Mouse (Mus musculus): ENCODE results near the gene Nrxn3. TPM values are rescaled to one million over a fixed set of nuclear protein-coding genes. Genes with fewer than 3 reads are reported as not detected.

Gene Nrxn3
- polyA plus RNA-seq, 1 experiment, result 1.0 TPM

DNA sequence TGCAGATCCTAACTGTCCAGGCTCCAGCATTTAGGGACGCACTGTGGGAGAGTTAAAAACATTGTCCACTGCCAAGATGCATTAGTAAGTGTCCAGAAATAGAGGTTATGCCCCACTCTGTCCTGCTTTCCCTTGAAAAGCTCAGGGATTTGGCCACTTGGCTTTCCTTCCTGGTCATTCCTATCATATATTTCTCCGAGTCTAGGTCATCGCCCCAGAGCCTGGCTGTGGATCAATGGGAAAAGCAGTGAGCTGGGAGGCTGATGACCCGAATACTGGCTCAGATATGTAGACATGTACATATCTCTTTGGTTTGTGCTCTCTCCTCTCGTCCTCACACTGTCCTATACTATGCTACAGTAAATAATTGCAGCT, 96.6 kb downstream of the Nrxn3 start:
- H3K27ac ChIP-seq (ENCODE audit: control insufficient read depth, insufficient read depth, low read depth, low read length, poor library complexity), result no peak overlapping the region
- 69% methylated on average over 5 of the region's 5 CpGs for WGBS
- H3K4me1 ChIP-seq (ENCODE audit: control insufficient read depth, insufficient read depth, low read length), result no peaks in the 10 kb centered on the region
- TF ChIP-seq POLR2A (IDR thresholded peaks at IDR 0.05; ENCODE audit: borderline replicate concordance, control insufficient read depth, low read depth, low read length), result no peak
- TF ChIP-seq CTCF (IDR thresholded peaks at IDR 0.05; ENCODE audit: control insufficient read depth, insufficient read depth, low read length), result no peak
- H3K4me3 ChIP-seq (replicated peaks; ENCODE audit: control insufficient read depth, low read depth, low read length), result no peak overlapping the region

DNA sequence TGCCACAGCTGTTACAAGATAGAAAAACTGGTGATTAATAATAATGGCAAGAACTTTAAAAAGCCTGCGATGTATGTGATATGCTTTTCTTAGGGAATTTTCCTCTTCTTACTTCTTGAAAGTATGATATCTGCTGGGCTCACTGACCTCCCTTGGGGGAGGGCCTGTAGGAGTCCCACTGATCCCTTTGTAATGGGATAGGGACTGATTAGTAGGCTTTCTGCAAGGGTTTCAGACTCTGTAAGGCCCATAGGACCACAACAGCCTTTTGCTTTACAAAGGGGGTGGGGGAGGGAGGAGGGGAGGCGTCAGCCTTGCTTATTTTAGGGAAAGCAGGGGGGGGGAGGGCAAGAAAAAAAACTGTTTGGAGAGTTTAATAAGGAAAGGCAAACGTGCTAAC, 97.5 kb downstream of the Nrxn3 start:
- Histone ChIP-seq H3K27ac (ENCODE audit: control insufficient read depth, insufficient read depth, low read depth, low read length, poor library complexity) (no peak overlapping the region), H3K4me1 (ENCODE audit: control insufficient read depth, insufficient read depth, low read length) (no peaks in the 10 kb centered on the region), H3K4me3 (replicated peaks; ENCODE audit: control insufficient read depth, low read depth, low read length) (no peak overlapping the region)
- TF ChIP-seq CTCF (IDR thresholded peaks at IDR 0.05; ENCODE audit: control insufficient read depth, insufficient read depth, low read length) (no peak), POLR2A (IDR thresholded peaks at IDR 0.05; ENCODE audit: borderline replicate concordance, control insufficient read depth, low read depth, low read length) (no peak)
- WGBS, result 58% methylated on average over 3 of the region's 3 CpGs

DNA sequence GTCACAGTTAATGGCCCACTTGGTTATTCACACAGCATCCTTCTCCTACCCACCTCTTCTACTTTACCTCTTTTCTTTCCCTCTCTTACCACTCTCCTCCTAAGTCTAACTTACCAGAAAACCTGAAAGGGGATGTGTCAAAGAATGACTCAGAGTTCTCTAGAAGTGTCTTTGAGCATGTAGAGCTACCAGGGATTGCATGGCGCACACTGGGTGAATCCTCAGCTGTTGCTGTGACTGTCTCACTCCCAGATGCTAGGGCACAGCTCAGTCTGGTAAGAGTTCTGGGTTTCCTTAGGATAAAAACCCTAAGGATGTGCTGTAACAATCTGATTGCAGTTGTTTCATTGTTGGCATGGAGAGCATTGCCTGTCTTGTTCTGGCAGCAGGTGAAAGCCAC, 108.2 kb downstream of the Nrxn3 start:
- no peak overlapping the region for H3K4me3 ChIP-seq (replicated peaks; ENCODE audit: control insufficient read depth, low read depth, low read length)
- no peak overlapping the region for H3K27ac ChIP-seq (ENCODE audit: control insufficient read depth, insufficient read depth, low read depth, low read length, poor library complexity)
- TF ChIP-seq CTCF (IDR thresholded peaks at IDR 0.05; ENCODE audit: control insufficient read depth, insufficient read depth, low read length) (no peak), POLR2A (IDR thresholded peaks at IDR 0.05; ENCODE audit: borderline replicate concordance, control insufficient read depth, low read depth, low read length) (no peak)
- H3K4me1 ChIP-seq (ENCODE audit: control insufficient read depth, insufficient read depth, low read length), result no peaks in the 10 kb centered on the region
- 86% methylated on average over 1 of the region's 1 CpGs for WGBS

DNA sequence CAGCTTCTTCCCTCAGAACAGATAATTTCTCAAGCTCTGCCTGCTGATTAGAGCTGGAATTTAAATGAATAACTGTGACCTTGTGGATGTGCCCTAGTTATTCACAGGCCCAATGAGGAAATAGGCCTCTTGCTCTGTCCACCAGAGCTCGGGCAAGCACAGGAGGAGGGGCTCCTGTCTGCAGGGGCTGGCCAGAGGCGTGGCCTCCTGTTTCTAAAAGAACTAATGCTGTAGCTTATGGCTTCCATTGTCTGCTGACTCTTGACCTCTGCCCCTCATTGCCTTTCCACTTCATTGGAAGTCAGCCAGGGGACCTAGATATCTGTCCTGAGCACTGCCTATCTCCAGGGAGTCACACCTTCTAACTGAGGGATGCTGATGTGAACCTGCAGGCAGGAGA, 113.1 kb downstream of the Nrxn3 start:
- Histone ChIP-seq H3K27ac (ENCODE audit: control insufficient read depth, insufficient read depth, low read depth, low read length, poor library complexity) (no peak overlapping the region), H3K4me3 (replicated peaks; ENCODE audit: control insufficient read depth, low read depth, low read length) (no peak overlapping the region), H3K4me1 (ENCODE audit: control insufficient read depth, insufficient read depth, low read length) (no peaks in the 10 kb centered on the region)
- TF ChIP-seq CTCF (IDR thresholded peaks at IDR 0.05; ENCODE audit: control insufficient read depth, insufficient read depth, low read length), result no peak
- TF ChIP-seq POLR2A (IDR thresholded peaks at IDR 0.05; ENCODE audit: borderline replicate concordance, control insufficient read depth, low read depth, low read length), result no peak
- WGBS, result 47% methylated on average over 2 of the region's 2 CpGs

DNA sequence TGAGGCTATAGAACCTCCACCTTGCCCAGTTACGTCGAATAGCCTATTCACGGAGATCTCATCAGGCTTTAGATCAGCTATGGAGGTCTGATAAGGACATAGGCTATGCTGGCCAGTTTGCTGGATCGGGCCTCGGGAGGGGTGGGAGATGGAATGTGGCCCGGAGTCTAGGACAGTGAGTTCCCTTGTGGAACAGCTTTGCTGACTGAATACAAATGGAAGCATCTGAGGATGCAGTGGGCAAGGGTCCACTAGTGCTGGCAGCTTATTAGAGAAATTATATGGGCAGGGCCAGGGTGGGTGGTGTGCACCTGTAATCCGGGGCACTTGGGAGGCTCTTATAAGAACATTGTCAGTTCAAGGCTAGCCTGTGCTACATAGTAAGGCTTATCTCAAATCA, 117.0 kb downstream of the Nrxn3 start:
- TF ChIP-seq POLR2A (IDR thresholded peaks at IDR 0.05; ENCODE audit: borderline replicate concordance, control insufficient read depth, low read depth, low read length), result no peak
- no peak for TF ChIP-seq CTCF (IDR thresholded peaks at IDR 0.05; ENCODE audit: control insufficient read depth, insufficient read depth, low read length)
- Histone ChIP-seq H3K27ac (ENCODE audit: control insufficient read depth, insufficient read depth, low read depth, low read length, poor library complexity) (no peak overlapping the region), H3K4me1 (ENCODE audit: control insufficient read depth, insufficient read depth, low read length) (no peaks in the 10 kb centered on the region), H3K4me3 (replicated peaks; ENCODE audit: control insufficient read depth, low read depth, low read length) (no peak overlapping the region)
- WGBS, result 79% methylated on average over 7 of the region's 7 CpGs

DNA sequence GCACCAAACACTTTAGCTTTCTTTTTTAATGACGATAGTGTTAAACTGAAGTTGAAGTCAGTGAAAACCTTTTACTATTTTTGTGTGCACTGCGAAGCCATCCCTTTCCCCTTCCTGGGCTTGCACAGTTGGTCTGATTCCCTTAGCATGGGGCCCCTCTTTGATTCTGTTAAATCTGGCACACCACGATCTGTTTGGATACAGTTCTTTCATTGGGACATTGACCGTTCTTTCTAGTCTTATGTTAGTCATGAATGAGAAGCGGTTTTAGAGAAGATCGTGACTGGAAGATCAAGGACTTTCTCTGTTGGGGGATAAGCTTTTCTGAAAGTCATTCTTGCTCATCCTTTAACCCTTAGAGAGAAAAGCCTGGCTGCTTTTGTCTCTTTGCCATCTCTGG, 118.7 kb downstream of the Nrxn3 start:
- H3K27ac ChIP-seq (ENCODE audit: control insufficient read depth, insufficient read depth, low read depth, low read length, poor library complexity), result no peak overlapping the region
- no peaks in the 10 kb centered on the region for H3K4me1 ChIP-seq (ENCODE audit: control insufficient read depth, insufficient read depth, low read length)
- no peak overlapping the region for H3K4me3 ChIP-seq (replicated peaks; ENCODE audit: control insufficient read depth, low read depth, low read length)
- 77% methylated on average over 6 of the region's 6 CpGs for WGBS
- TF ChIP-seq POLR2A (IDR thresholded peaks at IDR 0.05; ENCODE audit: borderline replicate concordance, control insufficient read depth, low read depth, low read length) (no peak), CTCF (IDR thresholded peaks at IDR 0.05; ENCODE audit: control insufficient read depth, insufficient read depth, low read length) (no peak)

DNA sequence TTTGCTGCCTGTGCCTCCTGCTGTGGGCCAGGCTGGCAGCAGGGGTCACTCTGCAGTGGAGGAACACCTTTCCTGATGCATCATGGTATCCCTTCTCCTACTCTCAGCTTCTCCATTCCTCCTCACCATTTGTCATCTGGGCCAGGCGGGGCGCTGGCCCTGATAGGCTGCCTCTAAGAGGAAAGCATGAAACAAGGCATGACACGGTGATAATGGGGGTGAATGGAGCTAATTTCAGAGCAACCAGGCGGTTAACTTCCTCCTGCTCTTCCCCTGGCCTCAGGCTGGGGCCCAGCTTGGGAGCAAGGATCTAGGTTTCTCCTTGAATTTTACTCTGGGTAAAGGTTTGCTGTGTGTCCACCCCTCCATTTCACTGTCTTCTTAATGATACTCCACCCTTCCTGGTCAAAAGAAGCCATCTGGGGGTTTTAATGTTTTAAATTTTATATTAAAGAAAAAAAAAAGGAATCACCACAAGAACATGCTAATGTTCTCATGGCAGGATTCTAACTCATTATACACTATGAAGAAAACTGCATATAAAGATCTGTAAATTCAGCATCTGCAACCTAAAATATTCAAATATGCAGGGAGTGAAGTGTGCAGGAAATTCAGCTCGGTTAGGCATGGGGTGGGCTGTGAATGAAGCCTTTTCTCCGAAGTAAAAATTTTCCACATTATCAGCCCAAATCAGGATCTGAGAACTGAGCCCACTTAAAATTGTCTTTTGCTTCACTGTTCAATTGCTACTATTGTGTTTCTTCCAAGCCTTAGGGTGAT, 127.9 kb downstream of the Nrxn3 start:
- WGBS, result 36% methylated on average over 6 of the region's 6 CpGs
- Histone ChIP-seq H3K4me1 (ENCODE audit: control insufficient read depth, insufficient read depth, low read length) (no peaks in the 10 kb centered on the region; the same call in 1 of the 2 replicates), H3K27ac (ENCODE audit: control insufficient read depth, insufficient read depth, low read depth, low read length, poor library complexity) (no peak overlapping the region), H3K4me3 (replicated peaks; ENCODE audit: control insufficient read depth, low read depth, low read length) (no peak overlapping the region)
- TF ChIP-seq POLR2A (IDR thresholded peaks at IDR 0.05; ENCODE audit: borderline replicate concordance, control insufficient read depth, low read depth, low read length) (no peak), CTCF (IDR thresholded peaks at IDR 0.05; ENCODE audit: control insufficient read depth, insufficient read depth, low read length) (no peak)

DNA sequence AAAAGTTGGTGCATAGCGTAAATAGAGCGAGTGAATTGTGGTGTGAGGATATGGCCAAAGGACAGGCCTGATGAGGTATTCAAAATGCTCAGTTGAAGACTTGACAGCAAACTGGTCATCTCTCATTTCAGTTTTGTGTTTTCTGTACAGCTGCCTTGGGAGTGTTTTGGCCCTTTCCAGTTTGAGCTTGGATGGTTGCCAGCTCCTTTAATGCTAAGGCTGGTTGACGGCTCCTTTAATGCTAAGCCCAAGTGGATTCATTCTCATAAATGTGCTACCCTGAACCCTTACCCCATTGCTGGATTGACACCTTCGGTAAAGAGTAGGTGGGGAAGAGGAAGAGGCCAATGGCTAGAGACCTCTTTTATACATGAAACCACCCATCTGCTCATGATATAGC, 131.4 kb downstream of the Nrxn3 start:
- WGBS, result 76% methylated on average over 4 of the region's 4 CpGs
- TF ChIP-seq POLR2A (IDR thresholded peaks at IDR 0.05; ENCODE audit: borderline replicate concordance, control insufficient read depth, low read depth, low read length) (no peak), CTCF (IDR thresholded peaks at IDR 0.05; ENCODE audit: control insufficient read depth, insufficient read depth, low read length) (no peak)

DNA sequence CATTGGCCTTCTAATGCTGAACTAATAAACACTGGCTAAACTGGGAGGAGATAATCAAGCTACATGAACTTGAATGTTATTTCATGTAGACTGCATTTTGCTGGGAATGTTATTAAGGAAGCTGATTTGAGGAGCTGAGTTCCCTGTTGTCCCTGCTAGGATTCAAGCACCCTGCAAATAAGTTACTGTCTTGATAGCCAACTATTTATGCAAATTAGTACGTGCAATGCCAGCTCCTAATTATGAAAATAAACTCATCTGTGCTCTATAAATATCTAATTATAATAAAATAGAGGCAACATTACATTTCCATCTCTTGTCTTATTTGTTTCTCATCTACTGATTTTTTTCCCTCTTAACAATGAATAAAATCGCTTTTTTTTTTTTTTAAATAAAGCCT, 135.0 kb downstream of the Nrxn3 start:
- no peaks in the 10 kb centered on the region for H3K4me1 ChIP-seq (ENCODE audit: control insufficient read depth, insufficient read depth, low read length)
- WGBS, result 74% methylated on average over 2 of the region's 2 CpGs
- no peak for TF ChIP-seq POLR2A (IDR thresholded peaks at IDR 0.05; ENCODE audit: borderline replicate concordance, control insufficient read depth, low read depth, low read length)
- TF ChIP-seq CTCF (IDR thresholded peaks at IDR 0.05; ENCODE audit: control insufficient read depth, insufficient read depth, low read length), result no peak
- H3K4me3 ChIP-seq (replicated peaks; ENCODE audit: control insufficient read depth, low read depth, low read length), result no peak overlapping the region
- no peak overlapping the region for H3K27ac ChIP-seq (ENCODE audit: control insufficient read depth, insufficient read depth, low read depth, low read length, poor library complexity)

More for the DNA sequence above, 131.4 kb downstream of the Nrxn3 start:
- Histone ChIP-seq H3K4me3 (replicated peaks; ENCODE audit: control insufficient read depth, low read depth, low read length) (no peak overlapping the region), H3K4me1 (ENCODE audit: control insufficient read depth, insufficient read depth, low read length) (no peaks in the 10 kb centered on the region; the same call in 1 of the 2 replicates), H3K27ac (ENCODE audit: control insufficient read depth, insufficient read depth, low read depth, low read length, poor library complexity) (no peak overlapping the region)
